Mouse (Mus musculus): ENCODE data around the gene Lpxn. TPM values are rescaled to one million over a fixed set of nuclear protein-coding genes. Genes with fewer than 3 reads are reported as not detected.

Gene Lpxn
- total RNA-seq (2023) = 47.4 TPM

DNA sequence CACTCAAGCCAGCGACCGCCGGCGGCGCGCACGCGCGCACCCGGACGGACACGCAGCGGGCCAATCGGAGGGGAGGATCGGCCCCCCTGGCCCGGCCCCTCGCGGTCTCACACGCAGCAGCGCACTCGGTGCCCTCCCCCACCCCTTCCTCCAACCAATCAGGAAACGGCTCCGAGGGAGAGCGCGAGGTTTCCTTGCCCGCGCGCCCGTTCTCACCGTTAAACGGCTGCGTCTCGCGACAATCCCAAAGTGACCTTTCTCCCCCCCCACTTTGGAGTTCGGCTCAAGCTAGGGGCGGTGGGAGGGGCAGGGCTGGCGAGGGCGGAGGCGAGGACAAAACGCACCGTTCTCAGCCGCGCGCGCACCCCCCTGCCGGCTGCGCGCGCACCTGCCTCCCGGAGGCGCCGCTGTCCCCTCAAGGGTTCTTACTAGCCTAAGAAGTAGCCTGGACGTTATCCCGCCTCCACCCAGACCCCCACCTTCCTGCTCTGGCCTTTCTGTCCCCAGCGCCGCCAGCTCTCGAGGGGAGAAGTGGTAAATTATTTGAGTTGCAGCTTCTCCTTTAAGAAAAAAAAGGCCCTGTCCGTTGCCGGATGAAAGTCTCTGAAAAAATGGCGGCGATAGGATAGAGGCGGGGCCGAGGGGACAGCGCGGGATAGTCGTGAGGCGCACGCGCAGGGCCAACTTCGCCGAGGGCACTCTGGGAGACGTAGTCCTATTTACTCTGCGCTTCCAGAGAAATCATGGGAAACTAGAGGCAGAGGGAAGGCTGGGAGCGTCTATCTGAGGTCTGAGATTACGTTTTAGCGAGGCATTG lies at the start of gene Lpxn, which contains the start of gene Zfp91:
Gene Lpxn (plus strand): TSS at position 683 of the 817 bp plus-strand sequence.
Gene Zfp91 (minus strand): TSS at position 616 of the 817 bp plus-strand sequence.

DNA sequence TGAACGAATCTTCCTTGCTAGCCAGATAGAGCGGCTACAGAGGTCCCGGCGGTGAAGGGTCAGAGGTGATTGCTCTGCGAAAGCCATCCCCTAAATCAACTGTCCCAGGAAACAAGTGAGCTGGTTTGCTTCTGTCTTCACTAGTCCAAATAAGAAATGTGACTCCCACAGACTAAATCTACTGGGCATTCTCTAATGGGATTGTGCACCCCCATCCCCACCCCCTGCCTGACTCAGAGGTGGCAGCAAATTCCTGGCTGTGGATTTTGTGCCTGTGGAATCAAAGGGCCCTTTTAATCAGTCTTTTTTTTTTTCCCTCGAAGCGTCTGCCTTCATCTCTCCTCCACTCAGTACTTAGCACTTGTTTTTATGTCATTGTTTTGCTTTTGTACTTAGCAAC lies 30.7 kb upstream of the Lpxn start, which contains the start of gene Cntf:
Gene Cntf (minus strand): TSS at position 325 of the 400 bp plus-strand sequence.

DNA sequence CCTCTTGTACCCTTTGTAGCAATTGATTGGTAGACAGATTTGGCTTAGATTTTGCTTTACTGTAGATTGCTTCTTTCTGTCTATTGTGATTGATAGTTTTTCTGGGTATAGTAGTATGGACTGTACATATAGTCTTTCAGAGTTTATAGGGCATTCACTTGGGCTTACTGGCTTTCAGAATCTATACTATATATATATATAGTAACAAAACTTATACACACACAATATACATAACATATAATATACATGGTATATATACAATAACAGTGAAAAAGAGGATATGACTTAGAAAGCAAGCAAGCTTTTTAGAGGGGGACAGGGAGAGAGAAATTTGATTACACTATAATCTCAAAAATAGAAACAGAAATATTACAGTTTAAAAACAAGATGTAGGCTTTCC lies 50.4 kb downstream of the Lpxn start, which contains the start of gene Gm5244:
Gene Gm5244 (plus strand): TSS at position 301 of the 400 bp plus-strand sequence.

DNA sequence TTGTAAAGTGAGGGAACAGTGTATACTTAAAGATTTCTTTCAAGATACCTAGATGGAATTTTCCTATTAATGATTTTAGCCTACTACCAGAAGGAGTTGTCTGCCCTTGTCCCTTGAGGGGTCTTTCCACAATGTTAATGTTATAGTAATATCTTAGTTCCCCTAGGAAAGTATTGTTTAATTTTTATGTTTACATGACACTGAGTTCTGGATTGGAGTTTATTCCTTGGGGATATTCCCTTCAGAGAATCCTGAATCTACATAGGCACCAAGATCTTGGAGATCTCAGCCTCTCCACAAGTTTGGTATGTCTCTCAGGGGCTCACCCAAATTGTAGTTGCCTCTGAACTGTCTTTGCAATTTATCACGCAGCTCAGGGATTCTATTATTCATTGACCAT lies 61.0 kb downstream of the Lpxn start, which contains the start of gene Olfr1444:
Gene Olfr1444 (plus strand): TSS at position 301 of the 400 bp plus-strand sequence.

Other genes starting within 250 kb of the Lpxn start
- gene Gm4952, start 196.2 kb upstream of the Lpxn start, total RNA-seq (2023) = not detected
- not detected for gene Glyat, start 162.9 kb upstream of the Lpxn start, total RNA-seq (2023)
- not detected for gene Olfr1442, start 125.8 kb upstream of the Lpxn start, total RNA-seq (2023)
- gene Olfr1443, start 118.1 kb upstream of the Lpxn start, total RNA-seq (2023) = not detected
- not detected for gene Keg1, start 100.4 kb upstream of the Lpxn start, total RNA-seq (2023)
- gene Cntf, start 30.6 kb upstream of the Lpxn start, total RNA-seq (2023) = 4.3 TPM
- 67.2 TPM for gene Zfp91, start 67 bp upstream of the Lpxn start, total RNA-seq (2023)
- gene Gm5244, start 50.5 kb downstream of the Lpxn start, total RNA-seq (2023) = 1.5 TPM
- 0.31 TPM for gene Olfr1444, start 61.1 kb downstream of the Lpxn start, total RNA-seq (2023)
- gene Olfr1445, start 87.7 kb downstream of the Lpxn start, total RNA-seq (2023) = not detected
- not detected for gene Olfr1446, start 97.3 kb downstream of the Lpxn start, total RNA-seq (2023)
- gene Olfr1447, start 107.5 kb downstream of the Lpxn start, total RNA-seq (2023) = not detected
- not detected for gene Olfr1448, start 128.2 kb downstream of the Lpxn start, total RNA-seq (2023)
- gene Olfr1449, start 134.6 kb downstream of the Lpxn start, total RNA-seq (2023) = not detected
- gene Olfr1450, start 154.1 kb downstream of the Lpxn start, total RNA-seq (2023) = not detected
- gene Olfr1451, start 198.8 kb downstream of the Lpxn start, total RNA-seq (2023) = not detected
- gene Olfr1453, start 232.1 kb downstream of the Lpxn start, total RNA-seq (2023) = not detected

Data from CD8-positive naive resting alpha-beta T cell, adult 57 days (primary cell).